Mouse (Mus musculus) layer of hippocampus, postnatal 25 days (tissue): ENCODE measurements around the gene Nox3. TPM values are rescaled to one million over a fixed set of nuclear protein-coding genes. Genes with fewer than 3 reads are reported as not detected.

Experiments used
- DNase-seq, 2 experiments: peaks; one replicate each; pipeline ENCODE4 v3.0.0; 2022; ENCODE audit warnings: mixed read lengths in 2 of 2, low spot score in 1 of 2; ENCODE audit errors: extremely low spot score in 1 of 2
- total RNA-seq, 2 experiments: library from RNA; stranded (reverse); gene quantifications; 2 replicates each; pipeline ENCODE4 v1.2.3; 2021

Nox3 gene
- total RNA-seq, 2 experiments from 2014 or later, result not detected

GRCm38 (mm10) chr17:3610928-3611780 is 84.9 kb downstream of the Nox3 start:
- peak; percentile 10 to 20 for DNase-seq

DNA sequence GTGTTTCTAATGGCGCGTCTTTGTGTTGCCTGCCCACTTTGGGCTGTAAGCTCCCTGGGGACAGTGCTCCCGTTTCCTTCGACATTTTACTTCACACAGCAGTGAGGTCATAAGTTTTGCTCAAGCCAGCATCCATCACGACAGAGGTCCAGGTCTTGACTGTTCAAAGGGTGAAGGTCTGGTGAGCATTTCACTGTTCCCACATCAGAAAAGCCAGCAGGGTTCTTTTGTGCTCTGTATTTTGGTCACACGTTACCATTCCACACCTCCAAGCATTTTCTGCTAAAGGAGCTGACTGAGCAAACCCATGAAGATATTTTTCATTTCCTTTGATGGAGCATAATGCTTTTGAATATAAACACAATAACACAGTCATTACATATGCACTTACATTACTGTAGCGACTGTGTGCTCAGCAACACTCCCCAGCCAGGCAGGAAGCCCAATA is 85.7 kb downstream of the Nox3 start:
- DNase-seq, result no peak

- DNase-seq, result no peak
These were observed 92.9 kb downstream of the Nox3 start for GRCm38 (mm10) chr17:3602954-3603672.

- no peak for DNase-seq
These were observed 97.7 kb downstream of the Nox3 start for GRCm38 (mm10) chr17:3598393-3598792.

DNA sequence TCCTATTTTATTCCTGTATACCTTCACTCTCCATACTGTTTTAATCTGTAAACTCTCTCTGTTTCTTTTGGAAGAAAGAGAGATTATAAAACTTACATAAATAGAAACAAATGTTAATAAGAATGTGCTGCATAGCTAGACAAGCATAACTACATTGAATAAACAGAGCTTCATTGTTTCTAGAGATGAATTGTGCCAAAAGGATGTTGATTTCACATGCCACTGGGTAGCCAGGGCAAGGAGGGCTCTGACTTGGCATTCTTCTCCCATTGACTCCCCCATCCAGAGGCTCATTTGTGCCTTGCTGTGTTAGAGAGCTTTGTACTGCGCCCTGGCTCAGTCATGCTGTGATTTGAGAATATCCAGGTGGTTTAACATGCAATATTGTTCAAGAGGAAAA is 98.2 kb downstream of the Nox3 start:
- DNase-seq, result no peak

DNA sequence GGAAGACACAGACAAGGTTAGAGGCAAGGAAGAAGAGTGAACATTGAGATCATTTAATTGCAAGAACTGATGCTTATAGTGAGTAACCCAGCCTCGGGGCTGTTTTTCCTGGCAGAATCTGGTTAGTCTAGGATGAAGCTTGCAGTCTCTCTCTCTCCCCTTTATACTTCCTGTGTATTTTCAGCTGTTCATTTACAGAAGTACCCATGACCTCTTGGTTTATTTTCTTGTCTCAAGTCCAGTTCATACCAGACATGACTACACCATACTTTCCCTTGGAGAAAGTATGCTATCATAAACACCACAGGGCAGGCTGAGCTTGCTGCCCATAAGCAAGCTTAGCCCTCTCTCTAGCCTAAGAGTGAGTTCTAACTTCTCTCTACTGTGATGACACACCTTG is 98.9 kb downstream of the Nox3 start:
- DNase-seq, result no peak

Other genes with a start within 250 kb of the Nox3 start
- not detected for gene Cldn20, start 163.7 kb downstream of the Nox3 start, total RNA-seq
- gene Tfb1m, start 138.5 kb downstream of the Nox3 start, total RNA-seq, result 1 to 10 TPM; 4.6 to 5.5 TPM